Mouse (Mus musculus) limb, embryonic 11.5 days (tissue): ENCODE results near the gene Smyd1. TPM values are rescaled to one million over a fixed set of nuclear protein-coding genes. Genes with fewer than 3 reads are reported as not detected.

Experiments used
- ATAC-seq: fragments of 200-750 bp; cut with Nextera tagmentation; 2 replicates; pipeline ENCODE4 v1.8.0; 2017; ENCODE audit warnings: low read depth; ENCODE audit not compliant: insufficient number of reproducible peaks, low FRiP score, low TSS enrichment
- DNase-seq: peaks from one replicate; pipeline ENCODE4 v3.0.0-alpha.2; 2015; ENCODE audit warnings: low spot score
- H3K27ac ChIP-seq: fragments of 300-500 bp; sonication (generic); replicated peaks from 2 replicates; pipeline ENCODE4 v1.5.1; 2014; ENCODE audit warnings: low read depth, mild to moderate bottlenecking, low read length
- H3K27me3 ChIP-seq: fragments of 300-500 bp; sonication (generic); 2 replicates; pipeline ENCODE4 v1.6.1; 2014; ENCODE audit warnings: mild to moderate bottlenecking, low read length, mixed read lengths; ENCODE audit not compliant: control insufficient read depth, insufficient read depth
- H3K36me3 ChIP-seq: fragments of 300-500 bp; sonication (generic); 2 replicates; pipeline ENCODE4 v1.6.1; 2014; ENCODE audit warnings: mild to moderate bottlenecking, low read length, moderate library complexity, mixed read lengths; ENCODE audit not compliant: control insufficient read depth, insufficient read depth
- H3K4me1 ChIP-seq: fragments of 300-500 bp; sonication (generic); 2 replicates; pipeline ENCODE4 v1.6.1; 2014; ENCODE audit warnings: low read length, mixed read lengths; ENCODE audit not compliant: control insufficient read depth, insufficient read depth
- H3K4me2 ChIP-seq: fragments of 300-500 bp; sonication (generic); 2 replicates; pipeline ENCODE4 v1.6.1; 2014; ENCODE audit warnings: low read depth, mild to moderate bottlenecking, moderate library complexity; ENCODE audit not compliant: severe bottlenecking
- H3K4me3 ChIP-seq: fragments of 300-500 bp; sonication (generic); 2 replicates; pipeline ENCODE4 v1.5.1; 2014; ENCODE audit warnings: low read depth, low read length
- H3K9ac ChIP-seq: fragments of 300-500 bp; sonication (generic); 2 replicates; pipeline ENCODE4 v1.6.1; 2014; ENCODE audit warnings: mild to moderate bottlenecking, low read length
- H3K9me3 ChIP-seq: fragments of 300-500 bp; sonication (generic); 2 replicates; pipeline ENCODE4 v1.6.1; 2016; ENCODE audit warnings: low read length; ENCODE audit not compliant: control insufficient read depth
- WGBS: fragments of 180-500 bp; shearing (Covaris S2); extraction: QIAGEN DNeasy Blood & Tissue Kit; methylation state at CpG from one replicate; pipeline ENCODE4 v1.1.7; 2014; 5-methylcytosine and 5-hydroxymethylcytosine counted together
- polyA plus RNA-seq: library from polyadenylated mRNA; unstranded; fragments of >200 nt; fragmentation: Nextera tagmentation; extraction: Ambion mirVana; gene quantifications from 2 replicates; pipeline ENCODE4 v1.2.1, GENCODE M21; 2014

Smyd1 gene
- polyA plus RNA-seq, 1 experiment from 2014 or later, result 3.7 TPM

DNA sequence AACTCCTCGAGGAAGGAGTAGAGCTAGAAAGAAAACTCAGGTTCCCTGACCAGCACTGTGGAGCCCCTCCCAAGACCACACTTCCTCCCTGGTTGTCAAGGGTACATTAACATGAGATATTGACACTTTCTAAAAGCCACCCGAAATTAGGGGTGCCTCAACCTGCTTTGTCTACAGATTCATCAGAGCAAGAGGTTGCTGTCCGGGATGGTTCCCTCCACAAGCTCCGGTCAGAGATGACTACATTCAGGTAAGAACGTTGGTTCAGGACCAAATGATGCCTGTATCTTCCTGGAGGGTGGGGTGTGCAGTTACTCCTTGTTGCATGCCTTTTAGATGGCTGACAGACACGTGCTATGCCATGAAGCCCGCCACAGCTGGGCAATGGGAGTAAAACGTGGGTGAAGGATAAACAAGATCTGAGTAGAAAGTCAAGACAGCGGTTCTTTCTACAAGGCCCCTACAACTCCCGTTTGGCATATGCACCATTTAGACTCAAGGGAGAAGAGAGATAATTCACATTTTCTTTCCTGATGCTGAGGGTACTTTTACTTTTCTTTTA, 30.9 kb upstream of the Smyd1 start:
- no peaks in the 10 kb centered on the region for H3K4me1 ChIP-seq
- DNase-seq (no peak), ATAC-seq (no peak)
- no peaks in the 10 kb centered on the region for H3K27me3 ChIP-seq
- no peak overlapping the region for H3K9ac ChIP-seq
- 84% methylated on average over 10 of the region's 10 CpGs for WGBS
- H3K27ac ChIP-seq, result no peak overlapping the region
- H3K4me2 ChIP-seq, result no peak overlapping the region
- no peaks in the 10 kb centered on the region for H3K36me3 ChIP-seq
- no peaks in the 10 kb centered on the region for H3K9me3 ChIP-seq
- H3K4me3 ChIP-seq, result no peak overlapping the region

DNA sequence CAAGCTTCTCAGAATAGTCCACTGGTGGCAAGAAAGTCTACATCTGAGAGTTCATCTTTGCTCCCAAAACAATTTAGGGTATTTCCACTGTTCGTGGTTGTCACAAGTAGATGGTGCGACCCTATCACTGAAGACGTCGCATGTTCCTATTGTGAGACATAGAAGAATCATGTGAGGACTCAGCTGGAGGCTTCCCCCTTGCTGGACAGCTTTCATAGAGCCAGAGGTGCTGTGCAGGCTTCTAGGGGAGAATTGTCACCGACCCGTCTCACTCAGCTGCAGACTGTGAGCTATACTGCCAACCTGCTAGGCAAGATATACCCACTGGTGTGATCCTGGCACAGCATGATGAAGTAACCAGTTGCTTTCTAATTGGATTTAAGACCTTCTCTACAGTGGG, 30.2 kb upstream of the Smyd1 start:
- H3K4me2 ChIP-seq, result no peak overlapping the region
- no peaks in the 10 kb centered on the region for H3K36me3 ChIP-seq
- no peak overlapping the region for H3K9ac ChIP-seq
- H3K4me3 ChIP-seq, result no peak overlapping the region
- DNase-seq, result no peak
- H3K4me1 ChIP-seq, result no peaks in the 10 kb centered on the region
- WGBS, result 90% methylated on average over 6 of the region's 6 CpGs
- no peaks in the 10 kb centered on the region for H3K27me3 ChIP-seq
- H3K9me3 ChIP-seq, result no peaks in the 10 kb centered on the region
- H3K27ac ChIP-seq, result no peak overlapping the region
- ATAC-seq, result no peak

DNA sequence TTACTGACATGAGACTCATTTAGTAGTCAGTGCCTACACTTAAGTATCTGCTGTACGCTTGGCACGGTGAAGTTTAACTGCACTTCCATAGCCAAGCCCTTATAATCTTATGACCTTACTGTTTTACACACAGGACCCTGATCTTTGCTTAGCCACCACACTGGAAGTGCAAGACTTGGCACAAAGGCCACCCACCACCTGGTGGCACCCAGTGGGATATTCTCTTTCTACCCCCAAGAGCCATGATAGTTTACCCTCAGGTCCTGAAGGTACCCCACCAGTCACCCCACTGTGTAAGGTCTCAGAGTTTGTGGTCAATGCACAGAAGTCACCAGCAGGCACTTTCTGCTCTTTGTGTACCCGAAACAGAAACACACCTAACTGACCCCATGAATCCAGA, 29.2 kb upstream of the Smyd1 start:
- WGBS, result 92% methylated on average over 3 of the region's 3 CpGs
- H3K27me3 ChIP-seq, result no peaks in the 10 kb centered on the region
- no peak for DNase-seq

DNA sequence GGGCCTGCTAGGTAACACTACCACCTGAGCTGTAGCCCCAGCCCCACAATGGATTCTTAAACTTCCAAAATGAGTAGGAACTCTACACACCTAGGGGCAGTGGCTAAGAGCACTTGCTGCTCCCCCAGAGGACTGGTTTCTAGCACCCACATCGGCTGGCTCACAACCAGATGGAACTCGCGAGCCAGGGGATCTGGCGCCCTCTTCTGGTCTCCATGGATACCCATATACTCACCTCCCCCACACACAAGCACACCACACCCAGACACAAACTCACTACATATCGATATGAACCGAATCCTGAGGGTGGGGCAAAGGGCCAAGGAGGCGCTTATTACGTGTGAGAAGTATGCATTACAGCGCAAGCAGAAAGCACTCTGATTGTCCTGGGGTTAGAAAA, 26.0 kb upstream of the Smyd1 start:
- Histone ChIP-seq H3K4me2 (no peak overlapping the region), H3K27me3 (no peaks in the 10 kb centered on the region), H3K4me3 (no peak overlapping the region), H3K9ac (no peak overlapping the region), H3K9me3 (no peaks in the 10 kb centered on the region), H3K36me3 (no peaks in the 10 kb centered on the region), H3K27ac (no peak overlapping the region), H3K4me1 (no peaks in the 10 kb centered on the region)
- WGBS, result 95% methylated on average over 9 of the region's 9 CpGs
- no peak for ATAC-seq
- no peak for DNase-seq

More for the DNA sequence above, 29.2 kb upstream of the Smyd1 start:
- H3K9ac ChIP-seq, result no peak overlapping the region
- no peaks in the 10 kb centered on the region for H3K36me3 ChIP-seq
- ATAC-seq, result no peak
- H3K9me3 ChIP-seq, result no peaks in the 10 kb centered on the region
- H3K4me1 ChIP-seq, result no peaks in the 10 kb centered on the region
- no peak overlapping the region for H3K27ac ChIP-seq
- H3K4me2 ChIP-seq, result no peak overlapping the region
- H3K4me3 ChIP-seq, result no peak overlapping the region

DNA sequence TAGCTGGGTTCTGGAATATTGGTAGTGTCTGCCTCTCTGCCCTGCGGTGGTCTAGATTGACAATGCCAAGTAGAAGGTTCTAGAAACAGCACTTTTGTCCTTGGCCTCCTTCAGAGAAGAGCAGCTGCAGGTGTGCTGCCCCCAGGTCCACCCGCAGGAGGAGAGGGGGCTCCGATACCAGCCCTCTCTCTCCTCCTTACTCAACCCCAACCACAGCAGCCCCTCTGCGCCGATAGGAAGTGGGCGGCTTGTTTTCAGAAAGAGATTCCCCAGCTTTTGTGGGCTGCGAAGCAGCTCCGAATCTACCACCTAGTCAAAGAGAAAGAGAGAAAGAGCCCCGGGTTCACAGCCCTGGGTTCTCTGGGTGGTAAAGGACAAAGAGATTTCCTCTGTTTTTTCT, 19.1 kb upstream of the Smyd1 start:
- H3K36me3 ChIP-seq, result no peaks in the 10 kb centered on the region
- no peak overlapping the region for H3K4me3 ChIP-seq
- H3K9me3 ChIP-seq, result no peaks in the 10 kb centered on the region
- WGBS, result 86% methylated on average over 8 of the region's 9 CpGs
- H3K4me1 ChIP-seq, result no peaks in the 10 kb centered on the region
- no peak overlapping the region for H3K27ac ChIP-seq
- ATAC-seq, result no peak
- H3K9ac ChIP-seq, result no peak overlapping the region
- H3K4me2 ChIP-seq, result no peak overlapping the region
- no peaks in the 10 kb centered on the region for H3K27me3 ChIP-seq
- DNase-seq, result no peak

DNA sequence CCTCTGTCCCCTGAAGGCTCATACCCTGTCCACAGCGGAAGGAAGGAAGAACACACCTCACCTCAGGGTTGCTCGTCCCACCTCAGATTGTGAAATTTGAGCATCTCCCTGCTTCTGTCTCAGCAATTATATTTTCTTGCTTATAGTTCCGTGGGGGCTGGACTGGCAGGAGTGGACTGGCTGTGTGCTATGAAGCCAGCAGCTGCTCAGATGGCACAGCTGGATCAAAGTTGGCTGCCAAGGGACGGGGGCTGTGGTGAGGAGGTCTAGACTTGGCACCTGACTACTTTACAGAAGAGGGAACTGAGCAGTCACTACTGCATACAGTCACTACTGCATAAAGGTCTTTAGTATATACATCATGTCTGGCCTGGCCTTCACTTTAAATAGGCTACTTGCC, 17.3 kb upstream of the Smyd1 start:
- WGBS, result 80% methylated on average over 4 of the region's 4 CpGs

DNA sequence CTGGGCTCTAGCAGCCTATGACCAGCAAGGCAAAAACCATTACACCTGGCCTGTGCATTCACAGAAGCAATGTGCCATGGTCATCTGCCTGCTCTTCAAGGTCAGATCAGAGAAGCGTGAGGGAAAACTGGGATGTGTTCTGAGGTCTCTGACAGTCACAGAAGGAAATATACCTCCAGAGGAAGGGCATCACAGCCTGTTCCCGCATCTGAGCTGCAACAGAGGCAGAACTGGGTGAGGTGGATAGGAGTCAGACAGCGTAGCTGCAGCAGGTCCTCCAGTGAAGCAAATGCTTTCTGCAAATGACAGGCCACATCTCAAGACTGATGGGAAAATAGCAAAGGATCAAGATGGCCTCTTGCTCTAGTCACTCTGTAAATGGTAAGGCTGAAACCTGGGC, 16.9 kb upstream of the Smyd1 start:
- no peak overlapping the region for H3K27ac ChIP-seq
- H3K4me3 ChIP-seq, result no peak overlapping the region
- no peaks in the 10 kb centered on the region for H3K27me3 ChIP-seq
- H3K9me3 ChIP-seq, result no peaks in the 10 kb centered on the region
- no peak overlapping the region for H3K9ac ChIP-seq
- H3K4me1 ChIP-seq, result no peaks in the 10 kb centered on the region
- DNase-seq (no peak), ATAC-seq (no peak)
- 82% methylated on average over 3 of the region's 3 CpGs for WGBS
- no peak overlapping the region for H3K4me2 ChIP-seq
- no peaks in the 10 kb centered on the region for H3K36me3 ChIP-seq

More for the DNA sequence above, 17.3 kb upstream of the Smyd1 start:
- H3K27me3 ChIP-seq, result no peaks in the 10 kb centered on the region
- no peaks in the 10 kb centered on the region for H3K9me3 ChIP-seq
- H3K4me1 ChIP-seq, result no peaks in the 10 kb centered on the region
- no peak for ATAC-seq
- H3K9ac ChIP-seq, result no peak overlapping the region
- no peak overlapping the region for H3K4me3 ChIP-seq
- no peak for DNase-seq
- H3K27ac ChIP-seq, result no peak overlapping the region
- H3K4me2 ChIP-seq, result no peak overlapping the region
- H3K36me3 ChIP-seq, result no peaks in the 10 kb centered on the region

DNA sequence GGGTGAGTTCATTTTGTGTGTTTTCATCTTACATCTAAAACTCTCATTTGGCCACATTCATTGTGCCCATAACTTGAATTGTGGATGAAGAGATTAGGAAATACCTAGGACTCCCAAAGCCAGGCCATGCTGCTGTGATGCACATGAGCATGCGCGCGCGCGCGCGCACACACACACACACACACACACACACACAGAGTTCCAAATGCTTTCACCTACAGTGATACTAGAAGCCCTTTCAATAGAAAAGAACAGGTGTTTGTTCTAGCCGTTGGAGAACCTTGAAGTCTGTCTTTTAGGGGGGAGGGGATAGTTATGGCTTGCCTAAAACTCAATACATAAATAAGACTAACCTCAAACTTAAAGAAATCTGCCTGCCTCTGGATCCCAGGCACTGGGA, 15.6 kb upstream of the Smyd1 start:
- no peak overlapping the region for H3K27ac ChIP-seq
- no peaks in the 10 kb centered on the region for H3K9me3 ChIP-seq
- ATAC-seq (no peak), DNase-seq (no peak)
- no peak overlapping the region for H3K9ac ChIP-seq
- no peak overlapping the region for H3K4me2 ChIP-seq
- no peak overlapping the region for H3K4me3 ChIP-seq
- H3K36me3 ChIP-seq, result no peaks in the 10 kb centered on the region
- WGBS, result 98% methylated on average over 8 of the region's 8 CpGs
- no peaks in the 10 kb centered on the region for H3K27me3 ChIP-seq
- no peaks in the 10 kb centered on the region for H3K4me1 ChIP-seq

DNA sequence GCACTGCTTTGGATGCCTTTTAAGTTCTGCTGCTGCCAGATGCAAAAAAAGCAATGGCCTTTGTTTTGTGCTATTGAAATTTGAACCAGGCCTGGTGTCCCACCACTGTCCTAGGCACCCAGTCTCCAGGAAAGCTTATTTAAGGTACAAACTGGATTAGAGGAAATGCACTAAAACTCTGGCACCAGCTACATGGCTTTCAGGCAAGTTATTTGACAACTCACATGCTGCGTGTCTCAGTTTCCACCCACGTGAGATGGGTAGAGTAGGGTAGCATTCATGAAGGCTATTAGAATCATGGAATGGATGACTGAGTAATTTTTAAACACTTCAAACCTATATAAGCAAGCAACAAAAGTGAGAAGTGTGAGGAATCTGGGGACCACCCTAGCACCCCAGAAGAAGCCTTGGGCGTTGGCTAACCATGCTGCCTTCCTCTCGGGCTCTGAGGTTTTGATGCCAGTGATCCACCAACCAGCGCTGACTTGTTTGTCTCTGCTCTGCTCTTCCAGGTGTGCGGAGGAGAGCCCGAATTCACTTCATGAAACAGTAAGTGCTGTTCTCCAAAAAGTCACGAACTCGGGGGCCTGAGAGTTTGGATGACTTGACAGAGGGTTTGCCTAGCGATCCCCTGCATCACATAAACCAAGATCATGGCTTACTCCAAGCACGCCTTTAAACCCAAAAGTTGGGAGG, 11.7 kb upstream of the Smyd1 start:
- Histone ChIP-seq H3K4me2 (no peak overlapping the region), H3K27ac (no peak overlapping the region), H3K4me1 (no peaks in the 10 kb centered on the region), H3K4me3 (no peak overlapping the region), H3K36me3 (no peaks in the 10 kb centered on the region), H3K27me3 (no peaks in the 10 kb centered on the region), H3K9me3 (no peaks in the 10 kb centered on the region), H3K9ac (no peak overlapping the region)
- 90% methylated on average over 11 of the region's 11 CpGs for WGBS
- no peak for ATAC-seq
- DNase-seq, result no peak
